In genomic region chr8:116905252-116905651, GRCm38 (mm10) we compare ENCODE assay signal across 15 mouse cellular contexts. TPM values are rescaled to one million over a fixed set of nuclear protein-coding genes. Genes with fewer than 3 reads are reported as not detected.
DNase-seq lines count a peak whose midpoint lies in the region; ATAC-seq and TF ChIP-seq lines count a peak whose summit lies in the region.
"Had no signal": no experiment of that assay in that cellular context is flagged by ENCODE, and none has a peak within 500 bp of the region (broad histone marks: within the 10 kb centered on the region; RNA-seq: fewer than 3 reads in every experiment).

No protein-coding gene starts in this region.

- no peak overlapping the region for H3K9ac ChIP-seq in liver, postnatal 0 days (replicated peaks)
- H3K9ac ChIP-seq in liver, embryonic 11.5 days (ENCODE audit: low read depth, low read length), result no peak overlapping the region
- H3K9ac ChIP-seq: liver, embryonic 13.5 days; neural tube, embryonic 13.5 days had no signal

- H3K27me3 ChIP-seq in E14TG2a.4 (ENCODE audit: insufficient read depth, low read length), result no peaks in the 10 kb centered on the region
- H3K27me3 ChIP-seq in megakaryocyte, embryonic 14.5 days (replicated peaks), result no peaks in the 10 kb centered on the region
- no peaks in the 10 kb centered on the region for H3K27me3 ChIP-seq in liver, postnatal 0 days (ENCODE audit: insufficient read depth, low read length)
- no peaks in the 10 kb centered on the region for H3K27me3 ChIP-seq in liver, embryonic 11.5 days (replicated peaks; ENCODE audit: control insufficient read depth, insufficient read depth, low read length)
- H3K27me3 ChIP-seq: liver, embryonic 13.5 days; neural tube, embryonic 13.5 days had no signal

- H3K27ac ChIP-seq in liver, postnatal 0 days (ENCODE audit: low read depth), result no peak overlapping the region
- no peak overlapping the region for H3K27ac ChIP-seq in liver, embryonic 11.5 days (ENCODE audit: low read depth, low read length)
- H3K27ac ChIP-seq: heart, embryonic 10.5 days; hindbrain, postnatal 0 days; liver, embryonic 13.5 days; neural tube, embryonic 13.5 days had no signal

- no peaks in the 10 kb centered on the region for H3K4me1 ChIP-seq in E14TG2a.4 (replicated peaks; ENCODE audit: low read depth, low read length)
- H3K4me1 ChIP-seq in megakaryocyte, embryonic 14.5 days, result peaks cover 31% of the 10 kb centered on the region
- H3K4me1 ChIP-seq in liver, postnatal 0 days (ENCODE audit: insufficient read depth), result no peaks in the 10 kb centered on the region
- no peaks in the 10 kb centered on the region for H3K4me1 ChIP-seq in liver, embryonic 11.5 days (replicated peaks; ENCODE audit: control insufficient read depth, insufficient read depth, low read length)
- H3K4me1 ChIP-seq: heart, embryonic 10.5 days; neural tube, embryonic 13.5 days had no signal

- peaks cover 68% of the 10 kb centered on the region for H3K9me3 ChIP-seq in E14TG2a.4 (ENCODE audit: low read length)
- H3K9me3 ChIP-seq in megakaryocyte, embryonic 14.5 days, result no peaks in the 10 kb centered on the region
- H3K9me3 ChIP-seq in liver, postnatal 0 days (ENCODE audit: low read length), result no peaks in the 10 kb centered on the region
- no peaks in the 10 kb centered on the region for H3K9me3 ChIP-seq in liver, embryonic 11.5 days (ENCODE audit: control insufficient read depth, low read length)
- H3K9me3 ChIP-seq: neural tube, embryonic 13.5 days had no signal

- peaks cover 47% of the 10 kb centered on the region for H3K36me3 ChIP-seq in E14TG2a.4 (ENCODE audit: insufficient read depth, low read length)
- H3K36me3 ChIP-seq in megakaryocyte, embryonic 14.5 days (replicated peaks; ENCODE audit: low read length), result peaks cover 23% of the 10 kb centered on the region
- peaks cover 18% of the 10 kb centered on the region for H3K36me3 ChIP-seq in liver, postnatal 0 days (replicated peaks; ENCODE audit: insufficient read depth, low read length)
- peaks cover 14% of the 10 kb centered on the region; the same call in 1 of the 2 replicates for H3K36me3 ChIP-seq in liver, embryonic 11.5 days (ENCODE audit: control insufficient read depth, insufficient read depth, low read length)

- no peak overlapping the region for H3K4me2 ChIP-seq in liver, postnatal 0 days (ENCODE audit: low read depth, low read length)
- H3K4me2 ChIP-seq in liver, embryonic 11.5 days, result no peak overlapping the region
- H3K4me2 ChIP-seq: liver, embryonic 13.5 days; neural tube, embryonic 13.5 days had no signal

- no peak for TF ChIP-seq EP300 in liver, postnatal 0 days (IDR thresholded peaks at IDR 0.05; ENCODE audit: low read depth)

- WGBS in liver, postnatal 0 days (ENCODE audit: insufficient replicate concordance), result 73% methylated on average over 4 of the region's 4 CpGs
- WGBS in liver, embryonic 11.5 days, result 77% methylated on average over 4 of the region's 4 CpGs

- TF ChIP-seq CTCF in E14TG2a.4 (conservative IDR thresholded peaks at IDR 0.05; ENCODE audit: low read length), result no peak
- TF ChIP-seq CTCF in liver, postnatal 0 days (IDR thresholded peaks at IDR 0.05; ENCODE audit: low read depth), result no peak

- ATAC-seq in liver, postnatal 0 days, result no peak
- no peak; the same call in 1 of the 2 replicates for ATAC-seq in liver, embryonic 11.5 days (replicated peaks; ENCODE audit: low FRiP score)
- ATAC-seq: hindbrain, postnatal 0 days had no signal

- H3K4me3 ChIP-seq in E14TG2a.4 (replicated peaks; ENCODE audit: low read length), result 0 out of 2 replicates have a peak overlapping the region, but pooled peaks have one; percentile 10
- peak overlapping the region; percentile 86 for H3K4me3 ChIP-seq in megakaryocyte, embryonic 14.5 days (replicated peaks)
- H3K4me3 ChIP-seq in liver, postnatal 0 days (ENCODE audit: low read depth, low read length), result no peak overlapping the region
- H3K4me3 ChIP-seq in liver, embryonic 11.5 days (ENCODE audit: low read depth, low read length), result no peak overlapping the region
- H3K4me3 ChIP-seq: heart, embryonic 10.5 days; liver, embryonic 13.5 days; neural tube, embryonic 13.5 days had no signal

- peak; percentile 57 for DNase-seq in CD4-positive helper T cell, adult 2 months (ENCODE audit: low read depth, low spot score)
- DNase-seq in thymus, postnatal 25 days, result peak; percentile 23
- no peak for DNase-seq in liver, postnatal 0 days
- DNase-seq in liver, embryonic 11.5 days (ENCODE audit: low spot score), result no peak
- DNase-seq in adrenal gland, adult 8-10 months, result no peak
- DNase-seq: cerebellum, adult 8-10 months; gastrocnemius, postnatal 36 days; kidney, adult 9 months; kidney, postnatal 4 days; liver, embryonic 13.5 days had no signal

RNA-seq across cellular contexts. Expression of gene Cmc2, which starts 16.0 kb away (rescaled TPM):
- 36.1 TPM in 1 of 2 replicates, not detected in the other for polyA plus RNA-seq in megakaryocyte, embryonic 14.5 days (2012; ENCODE audit: insufficient read depth, low replicate concordance)
- 47.3 and 51.9 TPM in 2 replicates for polyA plus RNA-seq in liver, postnatal 0 days (2015; fragmentation: Nextera tagmentation; extraction: Ambion mirVana)
- 94.4 and 101 TPM in 2 replicates for polyA plus RNA-seq in liver, embryonic 11.5 days (2014; fragmentation: Nextera tagmentation; extraction: Ambion mirVana)
- 10 to 100 TPM; 46.5 to 55.8 (median 50.1) TPM for total RNA-seq in adrenal gland, adult 8-10 months (2022)

RNA-seq across cellular contexts. Expression of gene Cenpn, which starts 16.3 kb away (rescaled TPM):
- 3.4 TPM in 1 of 2 replicates, not detected in the other for polyA plus RNA-seq in megakaryocyte, embryonic 14.5 days (2012; ENCODE audit: insufficient read depth, low replicate concordance)
- polyA plus RNA-seq in liver, postnatal 0 days (2015; fragmentation: Nextera tagmentation; extraction: Ambion mirVana), result 10.6 and 11.8 TPM in 2 replicates
- 53.9 and 56.9 TPM in 2 replicates for polyA plus RNA-seq in liver, embryonic 11.5 days (2014; fragmentation: Nextera tagmentation; extraction: Ambion mirVana)
- 1 to 10 TPM; 2.5 to 5.8 (median 4.4) TPM for total RNA-seq in adrenal gland, adult 8-10 months (2022)

RNA-seq across cellular contexts. Expression of gene Atmin, which starts 37.9 kb away (rescaled TPM):
- polyA plus RNA-seq in megakaryocyte, embryonic 14.5 days (2012; ENCODE audit: insufficient read depth, low replicate concordance), result 0.95 and 2.5 TPM in 2 replicates
- 2.9 and 3.1 TPM in 2 replicates for polyA plus RNA-seq in liver, postnatal 0 days (2015; fragmentation: Nextera tagmentation; extraction: Ambion mirVana)
- 13.1 and 13.3 TPM in 2 replicates for polyA plus RNA-seq in liver, embryonic 11.5 days (2014; fragmentation: Nextera tagmentation; extraction: Ambion mirVana)
- total RNA-seq in adrenal gland, adult 8-10 months (2022), result 10 to 100 TPM; 23.9 to 33.7 (median 30.8) TPM

Comparison
In these comparisons a context has a peak if more than half of its experiments do, and no peak if none do; other contexts are left out.
1. DNase-seq: peak in CD4-positive helper T cell, adult 2 months (single experiment) and thymus, postnatal 25 days (single experiment); none in liver, postnatal 0 days (single experiment), liver, embryonic 11.5 days (single experiment) and adrenal gland, adult 8-10 months (single experiment).
2. H3K4me3 ChIP-seq: peak in E14TG2a.4 (single experiment) and megakaryocyte, embryonic 14.5 days (single experiment); none in liver, postnatal 0 days (single experiment) and liver, embryonic 11.5 days (single experiment).